Mouse (Mus musculus): Measurements from ENCODE around the gene Olfr157.
"Not testable (repeated sequence)": the region's sequence is repeated elsewhere in the genome, so short reads cannot be mapped to it uniquely, and the experiment has no call there.

The Olfr157 gene

GRCm38 (mm10) chr4:43798936-43799335 is 41.1 kb downstream of the Olfr157 start:
- in situ Hi-C loops (cut with MboI, MseI): no loop called here

- in situ Hi-C loops (cut with MboI, MseI): not testable (repeated sequence)
Observed at GRCm38 (mm10) chr4:43795844-43796243, 44.2 kb downstream of the Olfr157 start.

GRCm38 (mm10) chr4:43795296-43795695 is 44.7 kb downstream of the Olfr157 start:
- in situ Hi-C loops (cut with MboI, MseI): no loop called here

Data from T-helper 1 cell (primary cell).